Mouse (Mus musculus) lung, postnatal 4 days (tissue): ENCODE results near the gene Mcrs1.
"Not testable (repeated sequence)": the region's sequence is repeated elsewhere in the genome, so short reads cannot be mapped to it uniquely, and the experiment has no call there.

ENCODE experiments used
- DNase-seq, 2 experiments: peaks; one replicate each; pipeline ENCODE4 v3.0.0; 2021

Gene Mcrs1

GRCm38 (mm10) chr15:99251626-99252380 lies at the start of gene Mcrs1:
Gene Mcrs1, minus strand, starts transcription at chr15:99251961.
- DNase-seq, result peak; percentile 97 to 98

- DNase-seq, result no peak
Observed at GRCm38 (mm10) chr15:99296213-99296612, 44.5 kb upstream of the Mcrs1 start.

GRCm38 (mm10) chr15:99295484-99295981 lies 43.8 kb upstream of the Mcrs1 start, which contains the start of gene Fam186b:
Gene Fam186b, minus strand, starts transcription at chr15:99295888.
- peak; percentile 44 to 47 for DNase-seq

GRCm38 (mm10) chr15:99294813-99295374 lies 43.1 kb upstream of the Mcrs1 start, which contains the start of gene Prpf40b:
Gene Prpf40b, plus strand, starts transcription at chr15:99295087.
- DNase-seq, result peak; percentile 95 to 97

- DNase-seq, result no peak
Observed at GRCm38 (mm10) chr15:99294287-99294686, 42.5 kb upstream of the Mcrs1 start.

GRCm38 (mm10) chr15:99290586-99290985 lies 38.8 kb upstream of the Mcrs1 start:
- DNase-seq, result no peak

- DNase-seq, result no peak
Observed at GRCm38 (mm10) chr15:99285189-99285535, 33.4 kb upstream of the Mcrs1 start.

GRCm38 (mm10) chr15:99284527-99285188 lies 32.9 kb upstream of the Mcrs1 start:
- DNase-seq, result peak; percentile 24 to 57

GRCm38 (mm10) chr15:99283456-99283855 lies 31.7 kb upstream of the Mcrs1 start:
- peak in 1 of 2 experiments; percentile 30 for DNase-seq

- DNase-seq, result no peak
Observed at GRCm38 (mm10) chr15:99278271-99278670, 26.5 kb upstream of the Mcrs1 start.

- no peak for DNase-seq
Observed at GRCm38 (mm10) chr15:99276095-99276494, 24.3 kb upstream of the Mcrs1 start.

- peak; percentile 65 to 81 for DNase-seq
Observed at GRCm38 (mm10) chr15:99265679-99266078, 13.9 kb upstream of the Mcrs1 start.

- DNase-seq, result no peak
Observed at GRCm38 (mm10) chr15:99264363-99264762, 12.6 kb upstream of the Mcrs1 start.

GRCm38 (mm10) chr15:99262702-99263101 lies 10.9 kb upstream of the Mcrs1 start:
- DNase-seq, result no peak

- peak; percentile 84 to 85 for DNase-seq
Observed at GRCm38 (mm10) chr15:99259730-99260252, 8.0 kb upstream of the Mcrs1 start.

- peak in 1 of 2 experiments; percentile 78 for DNase-seq
Observed at GRCm38 (mm10) chr15:99259167-99259729, 7.5 kb upstream of the Mcrs1 start.

- no peak for DNase-seq
Observed at GRCm38 (mm10) chr15:99255241-99255749, 3.5 kb upstream of the Mcrs1 start.

- DNase-seq, result no peak
Observed at GRCm38 (mm10) chr15:99254477-99255005, 2.8 kb upstream of the Mcrs1 start.

- no peak for DNase-seq
Observed at GRCm38 (mm10) chr15:99253772-99254171, 2.0 kb upstream of the Mcrs1 start.

GRCm38 (mm10) chr15:99253175-99253479 lies 1.4 kb upstream of the Mcrs1 start:
- DNase-seq, result not testable (repeated sequence)

GRCm38 (mm10) chr15:99252381-99253174 lies 817 bp upstream of the Mcrs1 start:
- DNase-seq, result no peak

GRCm38 (mm10) chr15:99251111-99251510 lies 650 bp downstream of the Mcrs1 start:
- peak in 1 of 2 experiments; percentile 28 for DNase-seq
